Mouse (Mus musculus) right cerebral cortex, postnatal 10 days (tissue): ENCODE measurements around the gene Gm49336.
A peak's percentile ranks its signal among the peaks of the same experiment; 100 is the strongest.

Source experiments
- DNase-seq, 2 experiments: peaks; one replicate each; pipeline ENCODE4 v3.0.0; 2021; ENCODE audit warnings: low spot score in 2 of 2

The Gm49336 gene

GRCm38 (mm10) chr14:60238551-60238950, 12.8 kb downstream of the Gm49336 start:
- no peak for DNase-seq

DNA sequence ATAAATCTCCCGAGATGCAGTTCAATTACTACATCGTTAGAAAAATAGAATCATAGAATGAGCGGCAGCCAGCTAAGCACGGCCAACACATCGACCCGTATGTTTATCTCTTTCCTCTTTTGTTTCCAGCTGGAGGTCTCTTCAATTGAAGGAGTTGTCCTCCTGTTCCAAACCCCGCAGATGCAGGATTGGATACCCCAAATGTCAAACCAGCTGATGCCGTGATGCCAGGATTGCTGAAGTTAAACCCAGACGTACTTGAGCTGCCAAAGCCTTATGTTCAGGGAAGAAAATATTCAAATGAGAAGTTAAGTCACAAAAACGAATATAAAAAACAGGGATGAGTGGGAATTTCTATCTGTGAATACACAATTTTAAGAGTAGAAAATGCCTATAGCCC, 31.4 kb downstream of the Gm49336 start:
- peak; percentile 46 to 67 for DNase-seq

- DNase-seq: no peak
Observed at GRCm38 (mm10) chr14:60217616-60218015, 33.7 kb downstream of the Gm49336 start.

DNA sequence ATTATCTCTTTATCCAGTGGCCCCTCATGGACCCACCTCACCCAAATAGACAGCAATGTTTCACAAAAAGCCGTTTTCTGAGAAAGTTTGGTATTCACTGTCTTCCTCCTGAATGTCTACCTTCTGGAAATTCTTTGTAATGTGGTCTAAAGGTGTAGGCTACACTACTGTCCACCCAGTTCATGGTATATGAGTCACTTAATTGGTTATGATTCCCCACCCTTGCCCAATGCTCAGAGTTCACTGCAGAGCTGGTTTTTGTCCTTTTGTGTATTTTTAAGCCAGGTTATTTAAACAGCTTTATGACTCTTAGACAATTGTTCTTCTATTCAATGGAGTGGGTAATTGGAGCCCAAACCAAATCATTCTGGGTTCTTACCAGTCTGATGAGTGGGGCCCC, 35.2 kb downstream of the Gm49336 start:
- DNase-seq: no peak

GRCm38 (mm10) chr14:60215000-60215399, 36.3 kb downstream of the Gm49336 start:
- no peak for DNase-seq

DNA sequence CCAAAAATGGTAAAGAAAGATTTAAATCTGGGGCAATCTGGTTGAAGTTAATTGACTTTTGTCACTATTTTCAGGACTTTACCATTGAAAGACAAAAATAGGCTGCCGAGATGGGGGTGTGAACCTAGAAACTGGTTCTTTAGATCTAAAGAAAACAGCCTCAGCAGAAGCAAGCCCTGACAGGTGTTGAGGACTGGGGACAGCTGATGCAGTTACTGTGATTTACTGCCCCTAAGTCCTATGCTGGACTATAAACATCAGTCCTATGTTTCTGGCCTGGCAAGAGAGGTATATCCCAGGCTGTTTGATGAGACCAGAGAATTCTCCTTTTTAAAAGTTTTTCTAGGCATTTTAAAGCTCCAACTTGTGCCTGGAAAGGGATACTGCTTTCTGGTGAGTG, 37.3 kb downstream of the Gm49336 start:
- DNase-seq: no peak

GRCm38 (mm10) chr14:60209166-60209565, 42.1 kb downstream of the Gm49336 start:
- DNase-seq: no peak

- DNase-seq: peak in 1 of 2 experiments; percentile 9
Observed at GRCm38 (mm10) chr14:60204993-60205392, 46.3 kb downstream of the Gm49336 start.

- peak; percentile 41 to 60 for DNase-seq
Observed at GRCm38 (mm10) chr14:60196884-60197283, 54.4 kb downstream of the Gm49336 start, which contains the start of gene Atp8a2. Gene Atp8a2, minus strand, starts transcription at chr14:60197179.

DNA sequence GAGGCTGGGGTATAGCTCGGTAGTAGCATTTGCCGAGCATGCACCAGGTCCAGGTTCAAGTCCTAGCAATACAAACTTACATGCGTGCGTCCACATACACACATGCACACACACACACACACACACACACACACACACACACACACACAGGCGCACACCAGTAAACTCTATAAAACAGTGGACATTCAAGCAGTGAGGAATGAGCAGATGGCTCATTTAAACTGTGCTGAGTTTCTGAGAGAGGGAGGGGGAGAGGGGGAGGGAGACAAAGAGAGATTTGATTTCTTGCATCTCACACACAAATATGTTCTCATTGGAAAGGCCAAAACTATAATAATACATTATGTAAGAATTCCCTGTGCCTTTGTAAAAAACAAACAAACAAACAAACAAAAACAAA, 55.3 kb downstream of the Gm49336 start:
- peak in 1 of 2 experiments; percentile 38 for DNase-seq

- no peak for DNase-seq
Observed at GRCm38 (mm10) chr14:60194606-60195005, 56.7 kb downstream of the Gm49336 start.

DNA sequence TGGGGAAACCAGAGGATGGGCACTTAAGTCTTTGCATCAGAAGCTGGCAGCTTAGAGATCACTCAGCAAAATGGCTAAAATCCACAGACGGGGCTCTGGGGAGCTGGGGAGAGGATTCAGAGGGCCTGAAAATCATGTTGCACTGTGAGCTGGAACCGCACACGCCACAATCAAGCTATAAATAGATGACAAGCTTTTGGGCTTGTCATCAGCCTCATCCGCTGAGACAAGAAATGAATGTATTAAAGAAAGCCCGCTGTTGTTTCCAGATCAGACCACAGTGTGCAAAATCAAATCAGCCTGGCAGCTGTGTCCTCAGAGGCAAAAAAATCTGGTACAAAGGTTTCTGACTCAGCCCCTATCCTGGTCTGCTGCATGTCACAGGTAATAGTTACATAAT, 61.5 kb downstream of the Gm49336 start:
- DNase-seq: no peak

DNA sequence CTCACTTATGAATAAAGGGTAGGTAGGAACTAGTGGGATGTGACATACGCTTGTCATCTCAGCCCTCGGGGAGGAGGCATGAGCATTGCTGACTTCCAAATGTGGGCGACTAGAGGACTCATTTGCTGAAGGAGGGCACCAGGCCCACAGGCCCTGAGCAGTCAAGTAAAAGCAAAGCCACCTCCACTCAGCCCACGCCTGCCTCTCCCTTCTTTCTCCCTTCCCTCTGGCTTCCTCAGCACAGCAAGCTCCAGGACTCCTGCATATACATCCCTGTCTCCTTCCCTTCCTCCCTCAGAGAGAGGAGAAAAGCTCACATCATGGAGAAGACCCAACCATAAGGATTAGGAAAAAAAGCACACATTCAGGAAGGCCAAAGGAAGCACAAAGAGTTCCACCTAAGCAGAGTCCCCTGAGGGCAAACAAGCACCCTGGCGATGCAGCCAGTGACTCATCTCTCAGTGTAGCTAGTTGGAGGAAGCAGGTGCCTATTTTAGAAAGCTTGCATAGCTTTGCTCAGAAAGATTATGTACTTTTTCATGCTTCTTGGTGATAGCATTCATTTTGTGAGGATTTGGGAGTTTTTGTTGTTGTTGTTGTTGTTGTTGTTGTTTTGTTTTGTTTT, 63.0 kb downstream of the Gm49336 start:
- DNase-seq: no peak

DNA sequence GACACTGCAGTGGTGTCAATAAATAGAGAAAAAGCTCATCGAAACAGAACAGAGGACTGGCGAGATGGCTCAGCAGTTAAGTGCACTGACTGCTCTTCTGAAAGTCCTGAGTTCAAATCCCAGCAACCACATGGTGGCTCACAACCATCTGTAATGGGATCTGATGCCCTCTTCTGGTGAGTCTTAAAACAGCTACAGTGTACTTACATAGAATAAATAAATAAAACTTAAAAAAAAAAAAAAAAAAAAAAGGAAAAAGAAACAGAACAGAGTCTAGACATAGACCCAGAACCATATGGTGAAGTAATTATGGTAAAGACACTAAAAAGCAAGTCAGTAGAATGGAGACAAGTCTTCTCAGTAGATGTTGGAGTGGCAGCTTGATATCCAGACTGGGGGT, 70.0 kb downstream of the Gm49336 start:
- no peak for DNase-seq

DNA sequence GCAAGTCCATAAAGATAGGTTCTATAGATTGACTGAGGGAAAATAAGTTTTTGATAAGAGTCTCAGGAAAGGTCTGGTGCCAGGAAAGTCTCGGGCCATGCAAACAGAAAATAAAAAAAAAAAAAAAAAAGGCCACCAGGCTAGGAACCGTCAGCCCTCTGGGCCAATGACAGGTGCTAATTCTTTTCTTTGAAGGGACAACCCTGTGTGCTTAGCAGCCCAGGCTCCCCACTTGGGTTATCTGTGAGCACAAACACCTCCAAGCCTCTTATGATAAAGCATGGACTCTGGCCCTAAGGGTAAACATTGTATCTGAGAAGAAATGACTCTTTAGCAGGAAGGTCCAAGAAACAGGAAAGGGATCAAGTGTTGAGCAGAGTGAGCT, 72.7 kb downstream of the Gm49336 start:
- DNase-seq: no peak

- peak; percentile 58 to 62 for DNase-seq
Observed at GRCm38 (mm10) chr14:60177614-60178570, 73.4 kb downstream of the Gm49336 start.

DNA sequence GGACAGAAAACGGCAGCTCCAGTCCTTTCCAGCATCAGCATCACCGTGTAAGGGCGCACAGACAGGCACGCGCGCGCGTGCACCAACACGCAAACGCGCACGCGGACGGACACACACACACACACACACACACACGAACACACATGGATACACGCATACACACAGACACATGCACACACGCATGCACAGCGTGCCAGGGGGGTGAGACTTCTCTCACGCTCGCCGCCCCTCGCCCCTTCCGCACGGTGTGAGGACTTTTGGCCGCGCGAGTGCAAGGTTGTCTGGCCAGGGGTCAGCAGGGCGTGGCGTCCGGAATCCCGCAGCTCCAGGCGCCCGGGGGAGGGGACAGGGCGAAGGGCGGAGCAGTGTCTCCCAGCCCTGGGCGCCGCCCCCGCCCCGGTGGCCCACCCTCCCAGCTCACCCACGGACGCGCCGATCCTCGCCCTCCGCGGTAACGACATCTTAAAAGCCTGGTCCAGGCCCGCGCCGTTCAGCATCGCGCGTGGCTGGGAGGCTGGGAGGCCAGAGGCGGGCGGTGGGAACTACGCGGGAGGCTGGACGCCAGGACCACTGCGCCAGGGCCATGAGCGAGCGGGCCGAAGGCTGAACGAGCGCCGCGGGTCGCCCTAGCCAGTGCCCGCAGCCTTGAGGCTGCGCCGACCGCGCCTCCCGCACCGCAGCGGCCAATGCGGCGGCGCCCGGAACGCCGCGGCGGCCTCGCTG, 74.3 kb downstream of the Gm49336 start:
- peak; percentile 82 to 89 for DNase-seq

GRCm38 (mm10) chr14:60176469-60176890, 74.8 kb downstream of the Gm49336 start:
- no peak for DNase-seq

DNA sequence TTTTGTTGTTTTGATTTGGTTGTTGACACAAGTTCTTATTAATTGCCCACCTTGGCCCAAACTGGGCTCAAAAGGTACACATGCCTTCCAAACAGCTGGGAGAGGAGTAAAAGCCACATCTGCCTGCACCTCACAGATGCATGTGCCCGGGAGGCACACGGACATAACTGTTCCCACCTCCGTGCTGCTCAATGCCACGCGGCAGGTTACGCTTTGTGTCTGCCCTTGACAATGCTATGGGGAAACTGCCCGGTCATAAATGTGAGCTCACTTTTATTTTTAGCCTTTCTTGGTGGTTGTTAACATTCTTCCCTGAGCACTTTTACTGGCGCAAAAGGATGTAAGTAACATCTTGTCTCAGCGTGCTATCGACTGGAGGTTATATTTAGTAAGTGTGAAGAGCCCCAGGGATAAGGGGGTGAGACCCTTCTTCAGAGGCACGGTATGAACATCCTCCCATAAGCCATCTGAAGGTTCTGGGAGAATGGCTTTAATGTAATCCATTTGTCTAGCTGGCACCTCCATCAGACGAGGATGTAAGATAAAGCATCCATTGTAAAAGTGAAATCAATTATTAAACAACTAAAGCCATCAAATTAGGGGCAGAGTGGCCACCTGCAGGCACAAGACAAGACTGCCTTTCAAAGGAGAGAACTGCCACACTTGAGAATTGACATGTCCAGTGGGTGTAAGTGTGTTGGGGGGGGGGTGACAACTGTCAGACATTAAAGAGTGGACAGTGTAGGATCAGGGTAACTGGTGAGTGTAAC, 78.8 kb downstream of the Gm49336 start:
- DNase-seq: no peak

DNA sequence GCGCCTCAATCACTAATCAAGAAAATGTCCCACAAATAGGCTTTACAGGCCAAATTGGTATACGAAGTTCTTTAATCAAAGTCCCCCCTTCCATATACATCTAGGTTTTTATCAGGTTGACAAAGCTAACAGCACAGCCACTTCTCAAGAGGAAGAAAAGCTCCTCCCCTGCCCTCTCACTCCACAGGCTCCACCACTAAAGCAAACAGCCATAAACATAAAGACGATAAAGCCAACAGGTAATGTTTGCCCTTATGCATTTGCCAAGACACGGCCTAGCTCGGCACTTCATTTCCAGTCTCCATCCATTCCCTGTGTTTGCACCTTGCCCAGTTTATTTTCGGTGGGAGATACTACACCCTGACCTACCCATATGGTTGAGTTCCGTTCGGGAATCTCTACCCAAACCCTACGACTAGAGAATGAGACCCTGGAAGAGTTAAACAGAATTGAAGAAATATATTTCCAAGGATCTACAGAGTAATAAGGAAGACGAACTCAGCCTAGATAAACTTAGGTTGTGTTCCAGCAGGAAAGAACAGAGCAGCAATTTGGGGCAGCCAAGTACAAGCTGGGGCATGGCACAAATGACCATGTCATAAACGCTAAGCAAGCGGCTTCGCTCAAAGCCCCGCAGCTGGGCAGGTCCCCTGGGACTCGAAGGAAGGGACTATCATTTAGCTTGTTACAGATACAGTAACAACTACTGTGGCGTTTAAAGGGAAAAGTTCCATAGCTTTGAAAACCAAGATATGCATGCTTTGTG, 80.3 kb downstream of the Gm49336 start:
- no peak for DNase-seq

GRCm38 (mm10) chr14:60163367-60163766, 87.9 kb downstream of the Gm49336 start:
- no peak for DNase-seq
